Mouse (Mus musculus) layer of hippocampus, adult 2 months (tissue): ENCODE results near the gene Vmn1r49. TPM values are rescaled to one million over a fixed set of nuclear protein-coding genes. Genes with fewer than 3 reads are reported as not detected.
"Not testable (repeated sequence)": the region's sequence is repeated elsewhere in the genome, so short reads cannot be mapped to it uniquely, and the experiment has no call there.

Experiments used
- DNase-seq, 2 experiments: peaks; one replicate each; pipeline ENCODE4 v3.0.0; 2022; ENCODE audit warnings: low spot score in 2 of 2
- H3K27ac ChIP-seq: fragments of 200-600 bp; 2 replicates; pipeline ENCODE4 v1.8.1; 2022
- H3K4me3 ChIP-seq: fragments of 200-600 bp; 2 replicates; pipeline ENCODE4 v1.8.1; 2022; ENCODE audit warnings: mild to moderate bottlenecking
- CTCF ChIP-seq: fragments of 200-600 bp; conservative IDR thresholded peaks from 2 replicates; pipeline ENCODE4 v1.8.1; 2022; ENCODE audit warnings: antibody characterized with exemption, mild to moderate bottlenecking, moderate library complexity
- long read RNA-seq, 2 experiments: library from polyadenylated mRNA; stranded (forward); transcript quantifications; one replicate each; pipeline ENCODE4 v2.0.0; 2021; ENCODE audit warnings: borderline mapping rate in 2 of 2
- total RNA-seq, 2 experiments: library from RNA; stranded (reverse); gene quantifications; 2 replicates each; pipeline ENCODE4 v1.2.3; 2021

Vmn1r49 gene
- total RNA-seq = not detected
- long read RNA-seq, experiment 1 = 0 reads
- long read RNA-seq, experiment 2 = 0 reads

- no peak within 1 kb of the TSS for H3K4me3 ChIP-seq
- no peak for TF ChIP-seq CTCF
- DNase-seq = no peak
- H3K27ac ChIP-seq = no peak within 1 kb of the TSS
Observed at GRCm38 (mm10) chr6:90078406-90078805, at the start of gene Vmn1r49. Gene Vmn1r49, minus strand, starts transcription at chr6:90078506.

DNA sequence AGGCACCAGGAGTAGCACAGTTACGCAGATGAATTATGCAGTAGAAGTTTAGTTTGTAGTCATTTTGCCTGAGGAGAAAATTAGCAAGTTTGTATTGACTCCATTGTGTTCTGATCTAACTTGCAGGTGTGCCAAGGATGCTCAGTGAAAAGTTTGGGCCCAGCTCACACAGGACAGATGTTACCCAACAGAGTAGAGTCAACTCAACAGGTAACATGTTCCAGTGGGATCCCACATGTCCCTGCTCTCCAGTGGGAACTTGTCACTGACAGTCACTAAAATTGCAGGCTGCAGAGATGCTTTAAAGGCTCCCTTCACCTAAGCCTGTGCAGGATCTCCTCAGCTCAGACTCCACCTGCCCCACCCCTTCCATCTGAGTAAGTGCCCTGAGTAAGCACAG, 44.0 kb upstream of the Vmn1r49 start, which contains the start of gene Vmn1r51:
Gene Vmn1r51 (plus strand): TSS at position 301 of the 400 bp plus-strand sequence.
- not testable (repeated sequence) for H3K4me3 ChIP-seq, H3K27ac ChIP-seq, DNase-seq

DNA sequence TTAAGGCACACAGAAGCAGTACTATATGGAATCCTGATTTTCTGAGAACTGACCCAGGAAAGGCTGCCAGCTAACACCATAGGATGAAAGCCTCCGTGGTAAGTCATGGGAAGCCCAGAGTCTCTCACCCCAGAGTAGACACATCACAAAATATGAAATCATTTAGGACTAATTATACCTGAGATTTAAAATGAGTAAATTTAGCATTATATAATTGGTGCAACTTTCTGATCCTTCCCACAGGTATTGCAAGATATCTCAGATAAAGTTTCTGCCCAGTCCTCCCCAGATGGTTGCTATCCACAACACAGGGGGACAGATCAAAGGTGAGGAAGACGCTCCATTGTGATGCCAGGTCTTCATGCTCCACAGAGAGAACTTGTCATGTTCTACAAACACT, 22.8 kb upstream of the Vmn1r49 start, which contains the start of gene Vmn1r50:
Gene Vmn1r50 (plus strand): TSS at position 301 of the 400 bp plus-strand sequence.
- TF ChIP-seq CTCF = no peak
- DNase-seq = no peak
- Histone ChIP-seq H3K4me3 (no peak within 1 kb of the TSS), H3K27ac (no peak within 1 kb of the TSS)

GRCm38 (mm10) chr6:90100566-90100965, 22.3 kb upstream of the Vmn1r49 start:
- DNase-seq = no peak
- no peak for TF ChIP-seq CTCF
- H3K4me3 ChIP-seq = no peak overlapping the region
- H3K27ac ChIP-seq = no peak overlapping the region

GRCm38 (mm10) chr6:90036741-90037140, 41.6 kb downstream of the Vmn1r49 start, which contains the start of gene Vmn1r48:
Gene Vmn1r48, minus strand, starts transcription at chr6:90036841.
- DNase-seq = not testable (repeated sequence)

More at GRCm38 (mm10) chr6:90036741-90037140, 41.6 kb downstream of the Vmn1r49 start, which contains the start of gene Vmn1r48:
- not testable (repeated sequence) for H3K4me3 ChIP-seq, H3K27ac ChIP-seq

Other genes with a start within 250 kb of the Vmn1r49 start
- gene Vmn1r42, start 202.1 kb downstream of the Vmn1r49 start, total RNA-seq = not detected
- gene Vmn1r43, start 202.1 kb downstream of the Vmn1r49 start, total RNA-seq = not detected
- not detected for gene Vmn1r44, start 194.8 kb downstream of the Vmn1r49 start, total RNA-seq
- gene Vmn1r45, start 137.9 kb downstream of the Vmn1r49 start, total RNA-seq = not detected
- gene Vmn1r46, start 109.2 kb downstream of the Vmn1r49 start, total RNA-seq = not detected
- not detected for gene Vmn1r47, start 62.4 kb downstream of the Vmn1r49 start, total RNA-seq
- not detected for gene Vmn1r48, start 41.7 kb downstream of the Vmn1r49 start, total RNA-seq
- gene Vmn1r50, start 22.9 kb upstream of the Vmn1r49 start, total RNA-seq = not detected
- not detected for gene Vmn1r51, start 44.1 kb upstream of the Vmn1r49 start, total RNA-seq
- gene Vmn1r52, start 96.3 kb upstream of the Vmn1r49 start, total RNA-seq = not detected
- not detected for gene V1ra8, start 124.3 kb upstream of the Vmn1r49 start, total RNA-seq
- not detected for gene Vmn1r53, start 145.9 kb upstream of the Vmn1r49 start, total RNA-seq
- not detected for gene Vmn1r54, start 167.8 kb upstream of the Vmn1r49 start, total RNA-seq
- gene BC048671, start 222.7 kb upstream of the Vmn1r49 start, total RNA-seq = not detected
- not detected for gene Chst13, start 246.7 kb upstream of the Vmn1r49 start, total RNA-seq